Mouse (Mus musculus) limb, embryonic 11.5 days (tissue): ENCODE results near the gene Dgcr2. TPM values are rescaled to one million over a fixed set of nuclear protein-coding genes. Genes with fewer than 3 reads are reported as not detected.

Experiments used
- ATAC-seq: fragments of 200-750 bp; cut with Nextera tagmentation; 2 replicates; pipeline ENCODE4 v1.8.0; 2017; ENCODE audit warnings: low read depth; ENCODE audit not compliant: insufficient number of reproducible peaks, low FRiP score, low TSS enrichment
- DNase-seq: peaks from one replicate; pipeline ENCODE4 v3.0.0-alpha.2; 2015; ENCODE audit warnings: low spot score
- H3K27ac ChIP-seq: fragments of 300-500 bp; sonication (generic); replicated peaks from 2 replicates; pipeline ENCODE4 v1.5.1; 2014; ENCODE audit warnings: low read depth, mild to moderate bottlenecking, low read length
- H3K27me3 ChIP-seq: fragments of 300-500 bp; sonication (generic); 2 replicates; pipeline ENCODE4 v1.6.1; 2014; ENCODE audit warnings: mild to moderate bottlenecking, low read length, mixed read lengths; ENCODE audit not compliant: control insufficient read depth, insufficient read depth
- H3K36me3 ChIP-seq: fragments of 300-500 bp; sonication (generic); 2 replicates; pipeline ENCODE4 v1.6.1; 2014; ENCODE audit warnings: mild to moderate bottlenecking, low read length, moderate library complexity, mixed read lengths; ENCODE audit not compliant: control insufficient read depth, insufficient read depth
- H3K4me1 ChIP-seq: fragments of 300-500 bp; sonication (generic); 2 replicates; pipeline ENCODE4 v1.6.1; 2014; ENCODE audit warnings: low read length, mixed read lengths; ENCODE audit not compliant: control insufficient read depth, insufficient read depth
- H3K4me2 ChIP-seq: fragments of 300-500 bp; sonication (generic); 2 replicates; pipeline ENCODE4 v1.6.1; 2014; ENCODE audit warnings: low read depth, mild to moderate bottlenecking, moderate library complexity; ENCODE audit not compliant: severe bottlenecking
- H3K4me3 ChIP-seq: fragments of 300-500 bp; sonication (generic); 2 replicates; pipeline ENCODE4 v1.5.1; 2014; ENCODE audit warnings: low read depth, low read length
- H3K9ac ChIP-seq: fragments of 300-500 bp; sonication (generic); 2 replicates; pipeline ENCODE4 v1.6.1; 2014; ENCODE audit warnings: mild to moderate bottlenecking, low read length
- H3K9me3 ChIP-seq: fragments of 300-500 bp; sonication (generic); 2 replicates; pipeline ENCODE4 v1.6.1; 2016; ENCODE audit warnings: low read length; ENCODE audit not compliant: control insufficient read depth
- WGBS: fragments of 180-500 bp; shearing (Covaris S2); extraction: QIAGEN DNeasy Blood & Tissue Kit; methylation state at CpG from one replicate; pipeline ENCODE4 v1.1.7; 2014; 5-methylcytosine and 5-hydroxymethylcytosine counted together
- polyA plus RNA-seq: library from polyadenylated mRNA; unstranded; fragments of >200 nt; fragmentation: Nextera tagmentation; extraction: Ambion mirVana; gene quantifications from 2 replicates; pipeline ENCODE4 v1.2.1, GENCODE M21; 2014

The Dgcr2 gene
- polyA plus RNA-seq, 1 experiment from 2014 or later = 92.5 TPM

DNA sequence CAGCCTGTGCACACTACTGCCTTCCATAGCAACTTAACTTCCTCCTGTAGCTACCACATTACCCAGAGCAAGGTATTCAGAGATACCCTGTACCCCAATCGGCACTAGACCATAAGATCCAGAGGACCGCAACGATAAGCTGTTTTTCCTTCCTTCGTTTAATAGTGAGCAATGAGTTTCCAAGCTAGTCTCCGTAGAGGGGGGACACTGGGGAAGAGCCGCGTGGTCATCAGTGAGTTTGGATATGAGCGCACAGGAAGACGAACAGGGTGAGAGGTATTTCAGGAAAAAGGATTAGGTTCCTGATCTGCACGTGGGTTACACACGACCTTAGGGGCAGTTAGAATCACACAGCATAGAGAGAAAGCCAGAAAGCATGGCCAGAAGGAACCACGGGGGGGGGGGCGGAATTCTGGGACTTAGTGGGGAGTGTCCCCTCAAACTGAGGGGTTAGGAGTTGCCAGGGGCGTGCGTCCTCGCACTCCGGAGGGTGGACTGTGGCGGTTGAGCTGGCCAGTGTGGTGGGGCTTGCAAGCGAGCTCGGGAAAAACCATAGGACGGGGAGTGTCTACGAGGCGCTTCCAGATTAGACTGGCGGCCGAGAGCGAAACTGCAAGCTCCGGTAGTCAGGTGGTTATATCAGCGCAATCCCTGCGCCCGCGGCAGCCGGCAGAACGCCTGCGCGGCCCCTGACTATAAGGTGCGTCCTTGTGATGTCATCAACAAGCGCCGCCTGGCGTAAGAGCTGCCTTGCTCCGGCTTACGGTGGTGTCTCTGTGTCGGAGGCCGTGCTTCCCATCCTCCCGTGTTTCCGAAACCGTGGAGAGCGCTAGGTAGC is 23.2 kb upstream of the Dgcr2 start:
- Histone ChIP-seq H3K4me2 (peak overlapping the region; percentile 96), H3K9me3 (no peaks in the 10 kb centered on the region), H3K9ac (peak overlapping the region; percentile 86), H3K27me3 (peaks cover 19% of the 10 kb centered on the region), H3K4me1 (peaks cover 9% of the 10 kb centered on the region; the same call in 1 of the 2 replicates), H3K36me3 (peaks cover 5% of the 10 kb centered on the region), H3K4me3 (peak overlapping the region; percentile 86), H3K27ac (peak overlapping the region; percentile 38; the same call in 1 of the 2 replicates)
- ATAC-seq (peak; percentile 91), DNase-seq (peak; percentile 98)
- WGBS = 2% methylated on average over 47 of the region's 47 CpGs

DNA sequence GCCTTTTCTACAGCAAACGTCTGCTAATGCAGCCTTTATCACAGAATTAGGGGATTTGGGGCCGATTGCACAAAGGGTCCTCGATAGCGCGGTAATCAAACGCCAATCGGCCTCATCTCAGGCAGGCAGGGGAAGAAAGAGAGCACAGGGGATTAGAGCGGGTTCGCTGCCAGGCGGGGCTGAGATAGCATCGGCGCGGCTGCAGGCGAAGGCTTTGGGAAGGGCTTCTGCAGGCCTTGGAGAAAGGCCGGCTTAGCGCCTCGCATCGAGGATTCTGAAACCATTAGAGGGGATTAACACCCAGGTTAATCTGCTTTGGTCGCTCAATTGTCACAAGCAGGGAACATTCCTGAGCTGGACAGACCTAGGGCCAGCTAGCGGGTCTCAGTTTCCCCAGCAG is 22.2 kb upstream of the Dgcr2 start:
- Histone ChIP-seq H3K36me3 (peaks cover 5% of the 10 kb centered on the region), H3K27me3 (peaks cover 28% of the 10 kb centered on the region), H3K4me2 (peak overlapping the region; percentile 11; the same call in 1 of the 2 replicates), H3K27ac (no peak overlapping the region), H3K4me3 (no peak overlapping the region), H3K9ac (peak overlapping the region; percentile 53), H3K4me1 (peaks cover 9% of the 10 kb centered on the region; the same call in 1 of the 2 replicates), H3K9me3 (no peaks in the 10 kb centered on the region)
- ATAC-seq = no peak
- DNase-seq = peak; percentile 41
- 8% methylated on average over 20 of the region's 20 CpGs for WGBS

GRCm38 (mm10) chr16:17914307-17915249 is 16.2 kb upstream of the Dgcr2 start, which contains the start of gene Gsc2:
Gsc2 (minus strand) TSS chr16:17915059.
- Histone ChIP-seq H3K4me1 (peaks cover 13% of the 10 kb centered on the region), H3K27ac (no peak within 1 kb of the TSS), H3K36me3 (no peaks in the 10 kb centered on the region), H3K9ac (no peak within 1 kb of the TSS), H3K4me3 (peak within 1 kb of the TSS; percentile 32), H3K9me3 (no peaks in the 10 kb centered on the region), H3K27me3 (peaks cover 52% of the 10 kb centered on the region), H3K4me2 (peak within 1 kb of the TSS; percentile 53)
- ATAC-seq (no peak), DNase-seq (peak; percentile 58)
- under 1% methylated on average over 97 of the region's 106 CpGs for WGBS

DNA sequence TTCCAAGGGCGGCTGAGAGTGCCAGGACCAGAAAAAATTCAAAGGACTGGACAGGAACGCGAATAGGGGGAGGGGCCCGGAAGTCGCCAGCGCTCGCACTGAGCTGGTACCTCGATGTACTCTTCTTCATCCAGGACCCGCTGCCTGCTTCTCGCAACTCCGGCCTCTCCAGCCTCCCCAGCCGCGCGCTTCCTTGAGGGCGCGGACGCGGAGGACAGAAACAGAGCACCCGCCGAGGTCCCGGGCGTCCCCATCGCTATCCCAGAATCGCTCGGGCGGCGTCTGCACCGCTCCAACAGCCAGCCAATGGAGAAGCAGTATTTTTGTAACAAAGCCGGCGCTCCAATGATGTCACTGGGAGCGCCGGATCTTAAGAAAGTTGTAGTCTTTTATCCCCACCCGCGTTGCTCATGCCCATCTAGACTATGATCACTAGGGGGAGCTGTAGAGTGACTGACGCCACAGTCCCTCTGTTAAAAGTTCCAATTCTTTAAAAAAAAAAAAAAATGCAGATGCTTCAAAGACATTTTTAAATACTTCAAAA is 12.8 kb upstream of the Dgcr2 start, which contains the start of gene Ess2:
Gene Ess2, minus strand, starts transcription at position 297 of the 544 bp plus-strand sequence.
- WGBS = under 1% methylated on average over 35 of the region's 35 CpGs
- H3K4me1 ChIP-seq = peaks cover 13% of the 10 kb centered on the region
- DNase-seq = peak; percentile 92
- peak within 1 kb of the TSS; percentile 70 for H3K4me3 ChIP-seq
- H3K27ac ChIP-seq = no peak within 1 kb of the TSS
- H3K9me3 ChIP-seq = no peaks in the 10 kb centered on the region
- H3K27me3 ChIP-seq = peaks cover 40% of the 10 kb centered on the region
- peak within 1 kb of the TSS; percentile 93 for H3K4me2 ChIP-seq
- peaks cover 9% of the 10 kb centered on the region for H3K36me3 ChIP-seq
- peak; percentile 90 for ATAC-seq
- H3K9ac ChIP-seq = peak within 1 kb of the TSS; percentile 76

DNA sequence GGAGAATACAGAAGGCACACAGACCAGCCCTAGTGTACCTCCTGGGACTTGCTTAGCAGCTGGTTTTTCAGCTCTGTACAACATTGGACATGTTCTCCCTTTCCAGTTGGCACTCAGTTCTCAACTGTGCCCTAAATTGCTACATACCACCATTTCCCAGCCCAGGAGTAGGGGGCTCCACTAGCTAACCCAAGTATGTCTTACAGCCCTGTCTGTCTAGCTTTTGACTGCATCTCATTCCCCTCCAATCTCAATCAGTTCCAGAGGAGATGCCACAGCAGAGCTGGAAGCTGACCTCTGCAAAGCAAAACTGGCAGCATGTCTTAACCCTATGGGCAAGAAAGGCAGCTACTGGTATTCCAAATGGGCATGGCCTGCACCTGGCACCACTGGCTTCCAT is 2.3 kb downstream of the Dgcr2 start:
- peaks cover 2% of the 10 kb centered on the region; the same call in 1 of the 2 replicates for H3K36me3 ChIP-seq
- 0 out of 2 replicates have a peak, but pooled peaks cover 3% of the 10 kb centered on the region for H3K4me1 ChIP-seq
- DNase-seq = no peak
- no peak for ATAC-seq
- H3K4me3 ChIP-seq = no peak overlapping the region
- no peaks in the 10 kb centered on the region for H3K9me3 ChIP-seq
- no peaks in the 10 kb centered on the region for H3K27me3 ChIP-seq
- H3K27ac ChIP-seq = no peak overlapping the region
- no peak overlapping the region for H3K9ac ChIP-seq
- H3K4me2 ChIP-seq = no peak overlapping the region

DNA sequence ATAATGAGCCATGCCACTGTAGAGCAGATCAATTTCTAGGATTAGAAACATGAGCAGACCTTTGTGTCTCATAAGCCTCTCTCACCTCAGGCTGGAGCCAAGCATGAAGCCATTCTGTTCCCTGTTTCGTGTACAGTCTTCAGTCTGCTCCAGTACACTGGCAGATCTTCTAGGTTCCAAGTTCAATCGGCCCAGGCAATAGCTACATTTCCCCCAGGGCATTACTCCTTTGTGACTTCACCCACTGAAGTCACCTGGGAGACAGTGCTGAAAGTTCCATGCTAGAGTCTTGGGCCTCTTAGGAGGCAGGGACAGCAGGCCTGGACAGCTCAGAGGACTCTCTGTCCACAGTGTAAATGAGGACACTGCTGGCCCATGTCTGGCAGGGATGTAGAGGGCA is 4.4 kb downstream of the Dgcr2 start, which contains the start of gene Tssk1:
Gene Tssk1, plus strand, starts transcription at position 301 of the 400 bp plus-strand sequence.
- H3K4me1 ChIP-seq = peaks cover 13% of the 10 kb centered on the region
- WGBS = 85% methylated on average over 2 of the region's 2 CpGs
- H3K27me3 ChIP-seq = no peaks in the 10 kb centered on the region
- H3K4me3 ChIP-seq = no peak within 1 kb of the TSS
- ATAC-seq (no peak), DNase-seq (no peak)
- H3K9ac ChIP-seq = no peak within 1 kb of the TSS
- no peak within 1 kb of the TSS for H3K27ac ChIP-seq
- H3K9me3 ChIP-seq = no peaks in the 10 kb centered on the region
- H3K4me2 ChIP-seq = no peak within 1 kb of the TSS
- H3K36me3 ChIP-seq = 0 out of 2 replicates have a peak, but pooled peaks cover 2% of the 10 kb centered on the region

DNA sequence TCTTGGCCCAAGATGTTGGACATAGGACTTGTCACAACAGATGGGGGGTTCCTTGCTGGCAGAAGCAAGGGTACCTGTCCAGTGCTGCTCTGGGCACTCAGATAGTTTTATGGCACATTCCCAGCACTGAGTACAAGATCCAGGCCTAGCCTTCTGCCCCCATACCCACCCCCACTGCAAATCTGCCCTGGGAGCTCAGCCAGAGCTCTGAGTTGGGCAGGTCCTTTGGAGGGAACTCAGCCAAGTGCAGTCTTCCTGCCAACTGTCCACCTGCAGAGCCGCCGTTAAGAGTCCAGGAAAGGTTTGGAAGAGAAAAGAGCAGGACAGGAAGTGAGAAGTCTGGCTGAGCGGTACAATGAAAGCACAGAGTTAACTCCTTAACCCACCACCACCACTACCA is 5.8 kb downstream of the Dgcr2 start:
- Histone ChIP-seq H3K4me3 (no peak overlapping the region), H3K4me2 (no peak overlapping the region), H3K27me3 (no peaks in the 10 kb centered on the region), H3K36me3 (no peaks in the 10 kb centered on the region), H3K9ac (no peak overlapping the region), H3K27ac (no peak overlapping the region), H3K4me1 (peaks cover 13% of the 10 kb centered on the region), H3K9me3 (no peaks in the 10 kb centered on the region)
- DNase-seq (no peak), ATAC-seq (no peak)
- 79% methylated on average over 3 of the region's 3 CpGs for WGBS

DNA sequence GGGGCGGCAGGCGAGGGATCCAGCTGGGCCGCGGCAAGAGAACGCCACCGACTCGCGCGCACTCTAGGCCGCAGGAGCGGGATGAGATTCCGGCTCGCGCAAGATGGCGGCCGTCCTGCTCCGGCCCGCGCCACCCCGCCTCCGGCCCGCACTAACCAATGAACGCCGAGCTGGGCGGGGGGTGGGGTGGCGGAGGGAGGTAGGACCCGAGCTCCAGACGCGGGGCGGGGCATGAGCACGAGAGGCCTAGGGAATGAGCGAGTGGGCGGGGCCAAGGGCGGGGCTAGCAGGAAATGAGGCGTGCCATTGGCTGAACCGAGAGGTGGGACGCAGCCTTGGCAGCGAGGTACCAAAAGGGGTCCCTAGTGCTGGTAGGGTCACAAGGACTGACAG is 6.8 kb downstream of the Dgcr2 start, which contains the start of gene Gm20518:
Gene Gm20518, minus strand, starts transcription at position 105 of the 393 bp plus-strand sequence.
- DNase-seq (peak; percentile 100), ATAC-seq (peak; percentile 97)
- Histone ChIP-seq H3K4me1 (peaks cover 13% of the 10 kb centered on the region), H3K27ac (peak within 1 kb of the TSS; percentile 85), H3K4me2 (peak within 1 kb of the TSS; percentile 85), H3K9ac (peak within 1 kb of the TSS; percentile 92), H3K4me3 (peak within 1 kb of the TSS; percentile 91), H3K27me3 (no peaks in the 10 kb centered on the region), H3K36me3 (no peaks in the 10 kb centered on the region), H3K9me3 (no peaks in the 10 kb centered on the region)
- WGBS = under 1% methylated on average over 38 of the region's 38 CpGs
